Mouse (Mus musculus) erythroblast, embryonic 14.5 days (primary cell): ENCODE results near the gene Gjb5. TPM values are rescaled to one million over a fixed set of nuclear protein-coding genes. Genes with fewer than 3 reads are reported as not detected.

Experiments
- H3K27me3 ChIP-seq: 2 replicates; pipeline ENCODE4 v1.6.1; 2012; ENCODE audit warnings: inconsistent platforms; ENCODE audit not compliant: control insufficient read depth
- H3K36me3 ChIP-seq: 2 replicates; pipeline ENCODE4 v1.6.1; 2012; ENCODE audit warnings: mild to moderate bottlenecking, inconsistent platforms; ENCODE audit not compliant: control insufficient read depth
- H3K4me1 ChIP-seq: 2 replicates; pipeline ENCODE4 v1.6.1; 2012; ENCODE audit warnings: inconsistent platforms; ENCODE audit not compliant: control insufficient read depth
- H3K4me3 ChIP-seq: replicated peaks from 2 replicates; pipeline ENCODE3; 2012; ENCODE audit warnings: moderate library complexity, mild to moderate bottlenecking, inconsistent platforms
- H3K9me3 ChIP-seq: 2 replicates; pipeline ENCODE4 v1.6.1; 2012; ENCODE audit warnings: low read length, inconsistent platforms, mixed read lengths; ENCODE audit not compliant: control insufficient read depth
- GATA1 ChIP-seq: IDR thresholded peaks from 2 replicates; pipeline ENCODE4 v1.6.1; 2012; ENCODE audit warnings: low read length, inconsistent platforms, mixed read lengths
- TAL1 ChIP-seq: IDR thresholded peaks from 3 replicates; pipeline ENCODE4 v1.6.1; 2012; ENCODE audit warnings: low read length, inconsistent platforms, mixed read lengths
- polyA plus RNA-seq: library from polyadenylated mRNA; stranded (reverse); fragments of >175 nt; gene quantifications from 2 replicates; pipeline ENCODE4 v1.2.3, GENCODE M21; 2012

Gjb5 gene
- polyA plus RNA-seq, 1 experiment: not detected

DNA sequence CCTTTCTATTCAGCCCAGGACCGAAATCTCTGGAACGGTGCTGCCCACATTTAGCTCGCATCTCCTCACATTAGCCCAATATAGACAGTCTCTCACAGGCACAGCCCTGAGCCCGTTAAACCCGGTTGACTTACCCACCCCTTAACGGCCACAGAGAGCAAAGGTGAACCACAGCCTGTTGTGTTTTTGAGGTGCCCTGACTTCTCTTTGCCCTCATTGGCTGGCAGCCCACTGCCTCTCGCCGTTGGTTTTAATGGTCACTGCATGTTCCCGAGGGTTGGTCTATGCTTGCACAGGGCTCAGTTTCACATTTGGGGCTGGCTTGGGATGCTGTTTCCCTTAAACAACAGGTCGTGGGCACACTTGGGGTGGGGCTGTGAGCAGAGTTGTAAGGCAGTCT is 33.7 kb downstream of the Gjb5 start:
- H3K9me3 ChIP-seq: no peaks in the 10 kb centered on the region
- TF ChIP-seq GATA1: no peak
- TF ChIP-seq TAL1: no peak
- H3K27me3 ChIP-seq: peaks cover 14% of the 10 kb centered on the region
- no peaks in the 10 kb centered on the region for H3K36me3 ChIP-seq
- no peak overlapping the region for H3K4me3 ChIP-seq
- no peaks in the 10 kb centered on the region for H3K4me1 ChIP-seq

DNA sequence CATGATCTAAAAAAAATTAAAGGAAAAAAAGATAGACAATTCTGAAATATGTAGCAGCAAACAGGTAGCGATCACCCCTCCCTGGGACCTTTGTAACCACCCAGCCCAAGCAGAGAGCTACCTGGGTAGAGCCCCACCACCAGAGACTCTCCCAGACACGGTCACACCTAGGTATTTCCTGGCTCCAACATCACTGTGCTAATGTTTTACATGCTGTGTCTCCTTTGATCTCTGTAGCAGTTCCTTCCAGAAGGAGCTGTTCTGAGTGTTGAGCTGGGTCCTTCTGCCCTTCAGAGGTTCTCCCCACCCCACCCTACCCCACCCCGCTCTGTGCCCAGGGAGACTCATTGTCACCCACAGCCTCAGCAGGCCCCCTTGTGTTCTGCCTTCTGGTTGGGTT is 34.3 kb downstream of the Gjb5 start:
- TF ChIP-seq TAL1: no peak
- TF ChIP-seq GATA1: no peak
- H3K36me3 ChIP-seq: no peaks in the 10 kb centered on the region
- H3K9me3 ChIP-seq: no peaks in the 10 kb centered on the region
- H3K4me1 ChIP-seq: no peaks in the 10 kb centered on the region
- peaks cover 10% of the 10 kb centered on the region for H3K27me3 ChIP-seq
- H3K4me3 ChIP-seq: no peak overlapping the region

DNA sequence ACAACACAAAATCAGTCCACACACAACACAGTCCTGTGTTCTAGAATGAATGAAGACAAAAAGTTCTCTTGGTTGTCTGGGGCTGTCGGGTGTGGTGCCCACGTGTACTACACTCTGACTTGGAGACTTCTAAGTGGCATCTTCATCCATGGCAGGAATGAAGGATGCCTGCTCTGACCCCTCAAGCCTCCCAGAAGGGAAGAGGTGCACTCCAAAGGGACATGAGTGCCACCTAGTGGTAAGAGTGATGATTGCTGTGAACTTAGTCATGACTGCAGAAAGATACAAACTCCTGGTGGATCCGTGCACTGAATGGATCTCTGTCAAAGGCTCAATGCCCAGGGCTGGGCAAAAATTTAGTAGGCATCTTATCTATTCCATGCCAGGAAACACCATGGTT is 38.4 kb downstream of the Gjb5 start:
- H3K27me3 ChIP-seq: no peaks in the 10 kb centered on the region
- no peak overlapping the region for H3K4me3 ChIP-seq
- no peak for TF ChIP-seq GATA1
- TF ChIP-seq TAL1: no peak
- no peaks in the 10 kb centered on the region for H3K36me3 ChIP-seq
- H3K9me3 ChIP-seq: no peaks in the 10 kb centered on the region
- no peaks in the 10 kb centered on the region for H3K4me1 ChIP-seq

DNA sequence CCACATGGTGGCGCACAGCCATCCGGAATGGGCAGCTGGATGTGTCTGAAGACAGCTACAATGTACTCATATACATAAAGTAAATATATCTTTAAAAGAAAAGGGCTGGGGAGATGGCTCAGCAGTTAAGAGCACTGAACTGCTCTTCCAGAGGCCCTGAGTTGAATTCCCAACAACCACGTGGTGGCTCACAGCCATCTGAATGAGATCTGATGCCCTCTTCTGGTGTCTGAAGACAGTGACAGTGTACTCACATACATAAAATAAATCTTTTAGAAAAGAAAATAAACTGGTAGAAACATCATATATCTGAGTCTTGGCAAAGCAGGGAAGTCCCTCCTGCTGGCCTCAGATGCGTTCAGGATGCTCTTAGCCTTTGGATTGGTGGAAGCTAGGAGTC is 40.8 kb downstream of the Gjb5 start:
- Histone ChIP-seq H3K36me3 (no peaks in the 10 kb centered on the region), H3K9me3 (no peaks in the 10 kb centered on the region), H3K4me1 (peaks cover 3% of the 10 kb centered on the region), H3K4me3 (no peak overlapping the region), H3K27me3 (peaks cover 18% of the 10 kb centered on the region)
- TF ChIP-seq GATA1 (no peak), TAL1 (no peak)

DNA sequence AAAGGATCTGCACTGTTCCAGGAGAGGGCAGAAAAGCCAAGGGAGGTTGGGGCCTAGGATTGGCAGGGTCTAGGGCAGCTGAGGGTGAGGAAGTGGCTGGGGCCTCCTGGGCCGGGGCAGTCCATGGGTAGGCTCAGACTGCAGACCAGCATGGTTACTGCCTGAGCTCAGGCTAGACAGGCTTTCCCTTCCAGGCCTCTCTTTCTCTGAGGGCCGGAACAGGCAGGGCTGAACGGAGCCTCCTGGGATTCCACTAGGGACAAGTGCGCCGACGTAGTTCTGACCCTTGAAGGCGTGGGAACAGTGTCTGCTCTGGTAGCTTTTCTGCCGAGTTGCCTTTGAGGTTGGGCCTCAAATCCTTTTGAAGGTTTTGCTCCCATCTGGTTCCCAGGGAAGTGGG is 42.2 kb downstream of the Gjb5 start:
- TF ChIP-seq GATA1: no peak
- no peak for TF ChIP-seq TAL1
- peaks cover 24% of the 10 kb centered on the region for H3K27me3 ChIP-seq
- no peak overlapping the region for H3K4me3 ChIP-seq
- peaks cover 3% of the 10 kb centered on the region for H3K4me1 ChIP-seq
- H3K9me3 ChIP-seq: no peaks in the 10 kb centered on the region
- H3K36me3 ChIP-seq: no peaks in the 10 kb centered on the region

DNA sequence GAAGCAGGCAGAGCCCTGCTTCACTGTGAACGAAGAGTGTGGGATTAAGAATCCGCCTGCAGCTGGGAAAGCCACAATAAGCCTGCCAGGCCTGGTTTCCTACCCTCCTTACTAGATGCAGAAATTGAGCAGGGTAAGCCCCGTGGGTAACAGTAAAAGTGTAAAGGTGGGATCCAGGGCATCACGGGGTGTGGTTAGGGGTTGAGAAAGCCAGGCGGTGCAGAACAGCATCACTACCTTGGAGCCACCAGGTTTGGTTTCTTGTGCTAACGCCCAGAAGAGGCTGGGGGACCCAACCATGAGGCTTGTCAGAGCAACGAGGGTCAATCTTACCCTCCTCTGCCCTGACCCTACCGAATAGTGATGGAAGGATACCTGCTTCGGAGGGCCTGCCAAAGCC is 43.4 kb downstream of the Gjb5 start:
- Histone ChIP-seq H3K4me1 (peaks cover 3% of the 10 kb centered on the region), H3K4me3 (no peak overlapping the region), H3K9me3 (no peaks in the 10 kb centered on the region), H3K36me3 (no peaks in the 10 kb centered on the region), H3K27me3 (peaks cover 24% of the 10 kb centered on the region)
- TF ChIP-seq TAL1 (no peak), GATA1 (no peak)

DNA sequence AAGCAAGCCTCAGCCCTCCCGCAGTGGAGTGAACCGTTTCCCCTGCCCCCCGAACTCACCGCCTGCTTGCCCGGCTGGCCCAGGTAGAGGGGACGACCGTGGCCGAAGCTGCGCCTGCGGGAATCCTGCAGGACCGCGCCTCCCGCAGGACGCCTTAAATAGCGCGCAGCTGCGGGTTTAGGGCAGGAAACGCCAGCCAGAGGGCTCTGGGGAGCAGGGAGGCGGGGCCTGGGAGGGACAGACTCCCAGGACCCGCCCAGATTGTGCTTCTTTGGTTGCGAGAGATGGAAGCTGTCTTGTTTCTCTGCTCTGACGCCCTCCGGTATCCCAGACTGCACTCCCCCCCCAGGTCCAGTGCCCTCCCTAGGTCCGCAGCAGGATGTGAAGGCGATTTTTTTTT is 44.1 kb downstream of the Gjb5 start, which contains the start of gene Gja4:
Gene Gja4, minus strand, starts transcription at position 179 of the 400 bp plus-strand sequence.
- Histone ChIP-seq H3K4me1 (peaks cover 3% of the 10 kb centered on the region), H3K9me3 (no peaks in the 10 kb centered on the region), H3K36me3 (no peaks in the 10 kb centered on the region), H3K4me3 (no peak within 1 kb of the TSS), H3K27me3 (peaks cover 24% of the 10 kb centered on the region)
- no peak for TF ChIP-seq TAL1

DNA sequence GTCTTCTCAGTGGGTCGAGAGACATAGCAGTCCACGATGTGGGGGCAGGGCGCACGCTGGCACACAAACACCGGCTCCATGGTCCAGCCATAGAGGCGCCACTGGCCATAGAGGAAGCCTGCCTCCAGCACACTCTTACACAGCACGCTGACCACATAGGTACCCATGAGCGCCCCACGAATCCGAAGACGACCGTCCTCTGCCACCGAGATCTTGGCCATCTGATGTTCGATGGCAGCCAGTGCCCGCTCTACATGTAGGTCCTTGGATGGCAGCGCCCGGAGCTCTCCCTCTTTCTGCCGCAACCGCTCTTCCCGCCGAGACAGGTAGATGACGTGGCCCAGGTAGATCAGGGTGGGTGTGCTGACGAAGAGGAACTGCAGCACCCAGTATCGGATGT is 45.6 kb downstream of the Gjb5 start:
- TF ChIP-seq GATA1 (no peak), TAL1 (no peak)
- Histone ChIP-seq H3K4me3 (no peak overlapping the region), H3K4me1 (peaks cover 3% of the 10 kb centered on the region), H3K27me3 (peaks cover 24% of the 10 kb centered on the region), H3K9me3 (no peaks in the 10 kb centered on the region), H3K36me3 (no peaks in the 10 kb centered on the region)

DNA sequence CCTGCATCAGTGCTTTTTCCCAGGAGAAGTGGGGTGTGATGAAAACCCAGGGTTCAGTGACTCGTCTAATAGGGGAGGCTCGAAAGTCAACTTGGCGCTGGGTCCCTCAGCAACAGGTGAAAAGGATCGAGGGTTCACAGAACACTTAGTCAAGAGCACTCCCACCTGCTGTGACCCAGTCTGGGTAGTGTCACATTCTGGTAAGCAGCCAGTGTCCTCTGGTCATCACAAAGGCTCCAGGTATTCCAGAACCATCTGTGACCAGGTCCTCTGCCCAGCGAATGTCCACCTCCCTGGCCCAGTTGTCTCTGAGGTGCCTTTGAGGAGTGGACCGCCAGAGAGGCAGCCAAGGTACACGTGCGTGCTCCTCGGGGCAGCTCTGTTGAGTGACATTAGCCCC is 46.4 kb downstream of the Gjb5 start:
- Histone ChIP-seq H3K9me3 (no peaks in the 10 kb centered on the region), H3K27me3 (peaks cover 24% of the 10 kb centered on the region), H3K36me3 (no peaks in the 10 kb centered on the region), H3K4me1 (peaks cover 3% of the 10 kb centered on the region), H3K4me3 (no peak overlapping the region)
- TF ChIP-seq TAL1 (no peak), GATA1 (no peak)

DNA sequence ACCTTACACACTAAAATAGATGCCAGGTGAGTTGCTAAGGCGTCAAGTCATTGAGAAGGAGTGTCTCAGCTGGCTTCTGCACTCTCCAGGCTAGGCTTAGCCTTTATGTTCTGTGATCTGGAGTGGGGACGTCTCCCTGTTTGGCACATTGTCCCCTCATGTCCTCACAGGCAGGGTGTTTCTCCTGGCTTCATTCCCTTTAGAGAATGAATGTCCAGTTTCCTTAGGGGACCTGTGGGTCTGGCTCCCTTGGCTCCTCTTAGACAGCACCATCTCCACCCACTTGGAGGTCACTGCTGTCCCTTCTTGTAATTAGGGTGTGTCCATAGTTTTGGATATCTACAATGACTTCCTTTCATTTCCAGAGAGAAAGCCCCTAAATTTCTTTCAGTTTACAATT is 51.1 kb downstream of the Gjb5 start:
- Histone ChIP-seq H3K4me3 (no peak overlapping the region), H3K27me3 (peaks cover 4% of the 10 kb centered on the region), H3K9me3 (no peaks in the 10 kb centered on the region), H3K36me3 (no peaks in the 10 kb centered on the region), H3K4me1 (no peaks in the 10 kb centered on the region; the same call in 1 of the 2 replicates)
- no peak for TF ChIP-seq TAL1
- TF ChIP-seq GATA1: no peak

Other genes with a start within 250 kb of the Gjb5 start
- 0.06 TPM in 1 of 2 replicates, not detected in the other for gene Tmem35b, start 234.5 kb downstream of the Gjb5 start, polyA plus RNA-seq
- gene Dlgap3, start 189.0 kb downstream of the Gjb5 start, polyA plus RNA-seq: not detected in 2 replicates
- gene Smim12, start 114.4 kb downstream of the Gjb5 start, polyA plus RNA-seq: 2.9 and 4.0 TPM in 2 replicates
- not detected in 2 replicates for gene Gja4, start 44.1 kb downstream of the Gjb5 start, polyA plus RNA-seq
- gene Gjb3, start 27.3 kb downstream of the Gjb5 start, polyA plus RNA-seq: not detected in 2 replicates
- 0.45 TPM in 1 of 2 replicates, not detected in the other for gene Gjb4, start 4.1 kb downstream of the Gjb5 start, polyA plus RNA-seq